Mouse (Mus musculus): ENCODE measurements at regions not wholly inside any gene's neighbourhood (a gene's known extent, or its start where the extent isn't known, plus 50 kb on each side); places are given as distances from the start of the nearest gene placed in this dataset.

DNA sequence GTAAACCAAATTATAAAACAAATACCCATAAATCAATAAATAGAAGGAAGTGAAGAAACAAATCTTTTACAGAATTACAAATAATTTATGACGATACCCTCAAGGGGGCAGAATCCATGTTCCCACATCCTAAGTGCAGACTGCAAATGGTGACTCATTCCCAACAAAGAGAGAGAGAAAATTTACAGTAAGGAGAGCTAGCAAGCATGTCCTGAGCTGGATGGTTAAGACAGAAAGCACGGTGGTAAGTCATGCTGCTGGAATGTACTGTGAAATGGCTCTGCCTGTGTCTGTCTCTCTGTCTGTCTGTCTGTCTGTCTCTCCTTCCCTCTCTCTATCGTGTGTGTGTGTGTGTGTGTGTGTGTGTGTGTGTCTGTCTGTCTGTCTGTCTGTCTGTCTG lies 74.3 kb downstream of the Avpr1a start:
- TF ChIP-seq CTCF (IDR thresholded peaks at IDR 0.05; ENCODE audit: extremely low read depth, insufficient read length, insufficient replicate concordance, low read depth, low read length) (no peak), POLR2A (IDR thresholded peaks at IDR 0.05; ENCODE audit: low read depth, low read length) (no peak)
